Mouse (Mus musculus) adrenal gland, postnatal 10 days (tissue): ENCODE measurements around the gene Llph. TPM values are rescaled to one million over a fixed set of nuclear protein-coding genes. Genes with fewer than 3 reads are reported as not detected.

Experiments
- DNase-seq: peaks from one replicate; pipeline ENCODE4 v3.0.0; 2021; ENCODE audit warnings: mixed read lengths
- total RNA-seq, 2 experiments: library from RNA; stranded (reverse); gene quantifications; 2 replicates each; pipeline ENCODE4 v1.2.3; 2021

The Llph gene
- total RNA-seq, 2 experiments from 2014 or later, result 20.3 to 24.7 TPM

DNA sequence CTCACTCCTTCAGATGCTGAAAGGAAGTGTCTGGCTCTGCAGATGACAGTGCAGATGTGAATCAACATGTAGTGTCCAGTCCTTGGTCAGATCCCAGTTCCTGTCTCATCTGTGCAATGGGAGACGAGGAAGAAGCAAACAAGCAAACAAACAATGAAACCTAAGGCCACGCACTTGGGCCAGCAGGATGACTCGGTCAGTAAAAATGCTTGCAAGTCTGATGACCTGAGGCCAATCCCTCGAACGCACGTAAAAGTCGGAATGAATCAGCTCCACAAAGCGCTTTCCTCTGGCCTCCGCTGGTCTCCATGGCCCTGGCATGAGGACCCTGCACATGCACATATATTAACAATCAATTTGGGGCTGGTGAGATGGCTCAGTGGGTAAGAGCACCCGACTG is 7.9 kb upstream of the Llph start:
- DNase-seq, result no peak

DNA sequence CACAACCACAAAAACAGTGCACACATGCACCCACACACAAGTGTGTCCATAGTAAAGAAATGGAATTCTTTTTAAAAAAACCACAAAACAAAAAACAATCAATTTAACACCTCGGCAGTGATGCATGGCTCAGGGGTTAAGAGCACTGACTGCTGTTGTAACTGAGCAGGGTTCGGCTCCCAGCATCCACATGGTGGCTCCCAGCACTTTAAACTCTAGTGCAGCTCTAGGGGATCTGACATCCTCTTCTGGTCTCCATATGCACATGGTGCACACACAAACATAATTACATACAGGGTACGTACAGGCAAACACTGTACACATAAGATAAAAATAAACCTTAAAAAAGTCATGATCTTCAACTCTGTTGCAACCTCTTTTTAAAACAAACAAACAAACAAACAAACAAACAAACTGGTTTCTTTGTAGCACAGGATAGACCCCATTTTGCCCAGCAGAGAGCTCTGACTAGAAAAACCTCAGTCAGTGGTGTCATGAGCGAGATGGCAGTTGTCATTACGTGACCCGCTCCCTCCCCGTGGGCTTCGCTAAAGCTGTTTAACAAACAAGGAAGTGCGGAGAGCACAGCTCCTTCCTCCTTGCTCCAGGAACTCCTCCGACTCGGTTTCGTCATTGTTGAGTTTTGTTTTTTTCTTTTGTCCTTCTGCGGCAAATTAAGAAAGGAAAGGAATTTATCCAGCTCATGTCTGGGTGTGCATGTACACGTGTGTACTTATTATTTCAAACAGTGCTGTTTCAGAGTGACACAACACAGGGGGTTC is 7.1 kb upstream of the Llph start:
- no peak for DNase-seq

DNA sequence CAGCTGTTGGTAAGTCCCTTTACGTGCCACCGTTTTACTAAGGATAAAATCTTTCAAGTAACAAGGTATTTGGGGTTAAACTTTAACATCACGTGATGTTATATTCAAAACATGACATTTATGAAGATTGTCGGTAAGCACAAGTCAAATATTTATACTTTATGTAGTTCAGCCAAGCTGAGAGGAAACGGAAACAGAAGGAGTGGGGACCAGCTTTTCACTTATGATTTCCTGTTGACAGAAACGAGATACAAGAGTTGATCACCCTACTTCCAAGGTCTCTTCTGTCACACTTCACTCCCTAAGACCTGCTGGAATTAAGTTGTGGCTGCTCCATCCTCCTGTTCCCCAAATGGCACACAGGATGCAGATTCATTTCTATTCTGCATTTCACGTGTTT is 6.1 kb upstream of the Llph start:
- no peak for DNase-seq

DNA sequence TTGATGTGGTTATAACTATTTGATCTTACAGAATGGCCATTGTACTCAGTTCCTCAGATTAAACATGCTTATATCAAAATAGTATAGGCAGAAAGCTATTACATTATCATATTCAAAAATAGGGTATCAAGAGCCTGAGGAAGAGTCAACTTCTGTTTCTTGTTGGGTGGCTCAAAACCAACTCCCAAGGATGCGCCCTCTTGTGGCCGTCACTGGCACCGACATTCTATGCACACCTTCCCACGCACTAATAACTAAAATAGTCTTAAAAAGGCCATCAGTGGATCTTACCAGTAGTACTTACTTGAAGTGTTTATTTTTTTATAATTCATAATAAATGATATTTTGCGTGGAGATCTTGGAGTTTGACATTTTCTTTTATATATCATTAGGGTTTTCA is 4.8 kb downstream of the Llph start:
- peak; percentile 78 for DNase-seq

DNA sequence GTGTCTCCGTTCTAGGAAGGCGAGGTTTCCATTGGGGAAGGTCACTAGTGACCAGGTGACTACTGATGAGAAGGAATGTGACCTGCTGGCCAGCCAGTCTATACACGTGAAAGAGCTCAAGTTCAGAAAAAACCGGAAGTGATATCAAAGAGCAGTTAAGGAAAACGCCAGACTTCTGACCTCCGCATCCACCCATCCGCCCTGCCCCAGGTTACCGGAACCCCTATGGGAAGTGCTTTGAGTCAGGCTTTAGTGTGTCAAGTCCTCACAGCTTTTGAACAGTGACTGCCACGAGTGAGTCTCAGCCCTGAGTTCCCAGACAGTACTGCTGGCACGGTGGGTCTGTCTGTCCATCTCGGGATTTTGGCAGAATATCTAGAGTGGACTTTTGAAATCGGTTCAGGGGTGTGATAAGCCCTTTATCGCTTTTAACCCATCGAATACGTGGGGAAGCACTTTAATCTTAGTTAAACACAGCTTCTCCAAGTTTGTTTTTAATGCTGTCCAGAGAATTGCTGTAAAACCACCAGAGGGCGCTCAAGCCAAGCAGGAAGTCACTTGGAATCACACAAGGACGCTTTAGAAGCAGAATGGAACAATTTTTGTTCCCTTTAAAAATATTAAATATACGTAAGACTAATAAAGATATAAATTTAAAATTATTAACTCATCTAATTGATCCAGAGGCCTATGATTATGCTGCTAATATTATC is 6.9 kb downstream of the Llph start:
- DNase-seq, result peak; percentile 72

DNA sequence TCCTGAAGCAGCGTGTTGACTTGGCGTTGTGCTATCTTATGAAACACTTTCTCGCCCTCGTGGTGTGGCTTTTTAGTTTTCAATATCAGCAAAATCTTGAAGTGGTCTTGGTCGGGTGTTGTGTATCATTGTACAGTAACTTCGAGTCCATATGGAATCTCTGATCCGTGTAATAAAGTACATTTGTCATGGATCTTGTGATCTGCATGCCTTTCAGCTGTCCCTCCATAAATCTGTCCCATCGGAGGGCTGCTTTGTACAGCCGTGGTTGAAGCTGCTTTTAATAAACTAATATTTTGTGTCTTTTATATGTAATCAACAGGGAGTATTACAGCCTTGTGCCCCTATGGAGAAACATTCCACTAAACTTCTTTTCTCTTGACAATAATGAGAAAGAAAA is 10.0 kb downstream of the Llph start:
- DNase-seq, result no peak

DNA sequence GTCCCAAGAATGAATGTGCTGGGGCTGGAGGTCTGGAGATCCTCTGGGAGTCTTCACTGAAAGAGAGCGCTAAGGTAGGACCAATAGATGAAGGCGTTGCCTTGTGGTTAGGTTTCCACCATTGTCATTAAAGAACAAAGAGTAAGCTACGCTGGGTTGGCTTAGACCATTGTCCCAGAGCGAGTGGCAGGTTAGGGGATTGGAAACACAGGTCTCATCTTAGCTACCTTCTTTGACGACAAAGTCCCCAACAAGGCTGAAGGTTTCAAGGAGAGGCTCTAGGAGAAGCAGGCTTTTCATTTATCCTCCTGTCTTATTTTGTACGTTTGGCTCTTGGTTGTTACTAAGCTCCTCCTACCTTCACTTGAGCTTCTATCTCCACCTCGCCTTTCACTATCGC is 11.4 kb downstream of the Llph start:
- DNase-seq, result no peak

DNA sequence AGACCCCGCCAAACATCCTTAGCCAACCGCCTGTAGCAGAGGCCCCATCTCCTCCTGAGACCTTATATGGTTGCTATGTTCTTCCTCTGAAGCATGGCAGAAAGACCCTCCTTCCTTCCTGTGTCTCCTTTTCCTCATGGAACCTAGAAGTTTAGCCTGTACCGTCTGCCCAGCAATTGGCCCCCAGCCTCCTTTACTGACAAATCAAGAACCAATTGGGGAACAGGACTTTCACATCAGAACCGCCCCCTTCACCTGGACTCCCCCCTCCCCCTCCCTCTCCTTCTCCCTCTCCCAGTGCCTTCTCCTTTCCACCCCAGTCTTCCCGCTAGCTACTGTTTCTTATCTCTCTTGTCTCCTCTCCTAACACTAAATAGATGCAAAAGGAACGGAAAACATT is 12.6 kb downstream of the Llph start:
- no peak for DNase-seq

DNA sequence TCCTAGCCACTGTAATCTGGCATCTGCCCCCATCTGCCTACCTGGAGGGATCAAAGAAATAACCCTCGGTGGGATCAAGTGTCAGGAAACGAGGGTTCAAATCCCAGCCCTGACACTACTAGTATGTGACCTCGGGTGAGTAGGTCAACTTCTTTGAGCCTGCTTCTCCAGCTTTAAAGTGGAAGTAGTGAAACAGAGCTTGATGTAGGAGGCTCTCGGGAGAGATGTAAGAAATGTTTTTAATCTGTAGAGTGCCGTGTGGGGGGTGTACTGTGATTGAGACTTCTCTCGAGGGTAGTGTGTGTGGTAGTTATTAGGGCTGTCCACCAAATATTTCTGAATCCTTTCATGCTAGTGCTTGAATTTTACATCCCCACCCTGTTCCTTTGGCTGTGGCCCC is 15.6 kb downstream of the Llph start:
- no peak for DNase-seq

DNA sequence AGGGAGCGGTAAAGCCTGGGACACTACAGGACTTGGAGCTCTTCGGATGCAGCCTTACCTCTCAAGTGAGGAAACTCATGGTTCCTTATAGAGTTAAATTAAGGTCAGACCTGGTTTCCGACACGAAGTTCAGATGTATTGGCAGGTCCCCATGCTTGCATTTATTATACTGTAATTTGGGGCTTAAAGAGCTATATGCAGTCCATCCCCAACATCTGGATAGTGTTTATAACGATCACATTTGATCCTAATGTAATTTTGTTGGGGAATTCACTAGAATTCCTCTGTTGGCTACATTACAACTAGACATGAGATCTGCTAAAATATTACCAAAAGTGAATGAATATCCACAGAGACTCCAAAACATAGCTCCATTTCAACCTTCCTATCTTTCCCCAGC is 18.8 kb downstream of the Llph start:
- no peak for DNase-seq

DNA sequence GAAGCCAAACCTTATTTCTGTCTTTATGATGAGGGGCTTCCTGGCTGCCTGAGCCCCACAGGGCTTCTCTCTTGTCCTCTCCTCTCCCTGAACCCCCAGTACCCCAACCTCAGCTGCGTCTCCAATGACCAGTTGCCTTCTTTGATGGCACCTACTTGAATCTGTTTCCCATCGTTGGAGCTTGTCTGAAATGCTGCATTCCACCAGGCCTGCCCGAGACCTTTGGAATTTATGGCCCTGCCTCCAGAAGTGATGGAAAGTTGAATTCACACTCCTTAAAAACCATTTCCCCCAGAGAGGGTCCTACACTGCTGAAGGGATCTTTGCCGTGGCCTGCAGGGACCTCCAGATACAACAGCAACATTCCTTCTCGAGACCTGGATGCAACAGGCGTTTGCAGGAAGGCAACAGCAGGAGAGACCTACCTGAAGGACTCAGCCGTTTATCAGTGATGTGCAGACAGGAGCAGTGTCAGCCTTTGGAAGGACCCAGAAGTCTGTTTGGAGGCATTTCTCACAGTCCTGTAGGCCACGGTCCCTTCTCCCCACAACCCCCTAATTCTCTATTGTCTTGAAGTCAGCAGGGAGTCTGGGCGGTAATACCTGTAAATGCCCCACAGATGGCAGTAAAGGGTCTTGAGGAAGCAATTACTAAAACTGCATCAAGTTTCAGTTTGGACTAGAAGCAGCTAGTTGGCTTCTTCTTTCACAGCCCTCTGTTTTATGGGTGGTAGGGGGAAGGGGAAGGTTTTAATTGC is 20.3 kb downstream of the Llph start:
- DNase-seq, result peak; percentile 49

DNA sequence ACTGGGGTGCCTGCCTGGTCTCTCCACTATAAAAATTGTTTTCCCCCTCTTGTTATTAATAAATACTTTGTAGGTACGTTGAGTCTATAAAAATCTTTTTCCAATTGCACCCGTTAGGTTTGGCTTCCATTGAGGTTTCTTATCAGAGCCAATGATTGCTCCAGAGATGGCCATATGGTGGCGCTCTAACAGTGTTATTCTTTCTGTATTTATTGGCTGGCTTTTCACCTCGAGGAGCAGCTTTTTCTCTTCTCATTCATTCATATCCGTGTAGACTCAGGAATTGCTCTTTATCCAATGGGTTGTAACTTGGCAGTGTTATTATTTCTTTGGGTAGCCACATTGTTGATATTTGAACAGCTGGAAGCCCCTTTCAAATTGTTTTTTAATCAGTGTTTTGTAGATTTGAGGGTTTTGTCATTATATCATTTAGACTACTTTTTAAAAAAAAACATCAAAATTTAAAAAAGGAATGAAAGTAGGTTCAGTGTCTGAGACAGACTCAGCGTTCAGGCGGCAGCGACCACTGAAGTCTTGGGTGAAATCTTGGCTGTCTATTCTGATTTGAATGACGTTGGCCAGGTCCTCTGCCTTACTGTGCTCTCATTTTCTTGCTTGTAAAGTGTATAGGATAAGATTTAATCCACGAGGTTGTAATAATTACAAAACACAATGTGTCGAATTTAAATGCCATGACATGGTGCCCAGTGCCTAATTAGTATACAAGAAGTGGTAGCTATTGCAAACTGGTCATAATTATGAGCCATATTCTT is 24.2 kb downstream of the Llph start:
- no peak for DNase-seq

DNA sequence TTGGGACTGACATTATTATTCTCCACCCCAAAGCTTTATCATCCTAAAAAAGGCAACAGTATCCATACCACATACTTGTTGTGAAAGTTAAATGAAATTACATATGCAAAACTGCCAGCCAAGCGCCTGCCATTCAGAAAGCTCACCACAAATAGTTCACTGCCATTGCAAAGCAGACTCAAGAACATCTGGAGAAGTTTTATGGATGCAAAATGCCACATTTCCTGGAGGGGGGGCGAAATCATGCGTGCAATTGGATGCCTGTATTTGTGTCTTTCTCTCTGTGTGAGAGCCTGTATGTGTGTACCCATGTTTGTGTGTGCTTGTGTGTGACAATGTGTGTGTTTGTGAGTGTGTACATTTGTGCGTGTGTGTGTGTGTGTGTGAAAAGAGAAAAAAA is 24.9 kb downstream of the Llph start:
- DNase-seq, result no peak

DNA sequence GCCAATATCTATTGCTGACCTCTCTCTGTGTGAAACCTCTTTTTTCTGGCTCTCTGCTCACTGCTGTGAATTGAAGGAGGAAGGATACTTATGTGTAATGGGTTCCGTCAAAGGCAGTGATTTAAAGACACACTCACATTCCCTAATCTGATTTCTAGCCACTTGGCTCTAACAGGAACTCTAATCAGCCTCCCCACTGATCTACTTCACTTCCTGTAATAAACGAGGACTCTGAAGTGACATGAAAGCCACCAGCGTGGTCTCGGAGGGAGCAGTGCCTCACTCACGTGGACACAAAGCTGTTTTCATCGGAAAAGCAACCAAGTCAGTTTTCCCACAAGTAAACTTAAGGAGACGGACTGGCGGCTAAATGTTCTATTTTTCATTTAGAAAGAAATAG is 25.9 kb downstream of the Llph start:
- DNase-seq, result no peak

DNA sequence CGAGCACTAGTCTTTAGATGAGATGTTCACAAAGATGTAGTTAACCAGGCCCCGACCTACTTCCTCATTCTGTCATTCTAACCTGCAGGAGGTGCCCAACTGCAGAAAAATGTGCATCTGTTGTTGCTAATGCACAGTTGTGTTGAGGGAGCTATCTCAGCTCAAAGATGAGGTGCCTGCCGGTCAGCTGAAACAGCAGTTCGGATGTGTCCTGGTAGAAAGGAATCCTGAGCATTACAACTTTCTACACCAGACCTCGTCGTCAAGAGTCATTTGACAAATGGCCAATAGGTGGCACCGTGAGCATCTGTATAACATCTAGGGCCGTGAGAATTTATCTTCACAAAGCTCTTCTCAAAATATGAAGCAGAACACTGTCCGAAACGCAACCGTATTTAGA is 30.4 kb downstream of the Llph start:
- DNase-seq, result peak; percentile 69

DNA sequence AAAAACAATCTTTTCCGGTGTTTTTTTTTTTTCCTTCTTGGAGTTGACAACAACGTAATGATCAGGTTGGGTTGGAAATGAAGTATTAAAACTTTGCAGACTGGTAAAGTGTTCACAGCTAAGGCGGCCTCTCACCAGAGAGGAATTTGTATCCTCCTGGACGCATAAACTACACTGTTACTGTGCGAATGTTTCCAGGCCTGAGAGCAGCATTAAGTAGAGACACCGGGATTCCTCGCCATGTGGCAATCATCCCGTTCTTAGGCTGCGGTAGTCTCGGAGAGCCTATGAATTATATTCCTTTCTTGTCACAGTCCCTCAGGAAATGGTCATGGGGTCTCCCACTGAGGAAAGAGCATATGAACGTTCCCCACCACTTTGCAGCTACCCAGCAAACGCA is 40.9 kb downstream of the Llph start:
- no peak for DNase-seq

DNA sequence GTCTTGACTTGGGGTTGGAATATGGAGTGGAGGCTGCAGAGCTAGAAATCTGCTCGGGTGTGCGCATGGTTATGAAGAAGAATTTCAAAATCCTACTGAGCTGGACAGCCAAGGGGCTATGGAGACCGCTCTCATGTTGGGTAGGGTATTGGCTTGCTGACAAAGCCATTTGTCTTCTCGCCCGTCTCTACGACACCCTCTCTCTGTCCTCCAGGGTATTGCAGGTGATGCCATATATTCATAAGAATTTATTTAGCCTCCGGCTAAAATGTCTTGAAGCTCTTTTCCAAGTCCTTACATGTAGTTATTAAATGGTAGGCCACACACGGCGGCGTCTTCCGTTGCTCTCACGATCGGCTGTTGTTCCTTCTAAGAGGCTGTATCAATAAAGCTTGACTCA is 43.1 kb downstream of the Llph start:
- peak; percentile 15 for DNase-seq

DNA sequence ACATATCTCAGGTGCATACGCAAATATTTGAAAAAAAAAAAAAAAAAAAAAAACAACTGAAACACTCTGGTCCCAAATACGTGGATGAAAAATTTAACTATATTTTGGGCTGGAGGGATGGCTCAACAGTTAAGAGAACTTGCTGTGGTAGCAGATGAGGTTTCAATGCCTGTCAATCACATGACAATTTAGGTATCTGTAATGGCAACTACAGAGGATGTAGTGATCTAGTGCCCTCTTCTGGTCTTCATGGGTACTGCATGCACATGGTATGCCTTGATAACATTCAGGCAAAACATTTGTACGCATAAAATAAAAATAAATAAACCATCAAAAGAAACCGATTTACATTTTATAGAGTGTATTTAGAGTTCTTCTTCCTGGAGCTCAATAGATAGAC is 43.9 kb downstream of the Llph start:
- peak; percentile 76 for DNase-seq

DNA sequence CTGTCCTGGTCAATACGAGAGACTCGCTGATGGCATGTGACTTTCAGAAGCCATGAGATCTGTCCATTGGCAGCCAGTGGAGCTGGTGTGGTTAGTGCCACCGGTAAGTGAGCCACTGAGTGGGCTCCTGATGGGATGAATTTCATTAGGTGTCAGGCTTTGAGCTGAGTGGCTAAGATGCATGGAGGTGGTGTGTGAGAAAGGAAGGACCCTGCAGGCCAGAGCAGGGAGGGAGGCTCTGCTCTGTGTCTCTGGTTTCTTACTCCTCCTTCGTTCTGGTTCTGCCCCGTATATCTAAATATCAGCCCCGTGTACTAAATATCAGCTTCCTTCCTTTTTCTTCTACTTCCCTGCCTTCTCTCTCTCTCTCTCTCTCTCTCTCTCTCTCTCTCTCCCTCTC is 44.4 kb downstream of the Llph start:
- DNase-seq, result no peak

DNA sequence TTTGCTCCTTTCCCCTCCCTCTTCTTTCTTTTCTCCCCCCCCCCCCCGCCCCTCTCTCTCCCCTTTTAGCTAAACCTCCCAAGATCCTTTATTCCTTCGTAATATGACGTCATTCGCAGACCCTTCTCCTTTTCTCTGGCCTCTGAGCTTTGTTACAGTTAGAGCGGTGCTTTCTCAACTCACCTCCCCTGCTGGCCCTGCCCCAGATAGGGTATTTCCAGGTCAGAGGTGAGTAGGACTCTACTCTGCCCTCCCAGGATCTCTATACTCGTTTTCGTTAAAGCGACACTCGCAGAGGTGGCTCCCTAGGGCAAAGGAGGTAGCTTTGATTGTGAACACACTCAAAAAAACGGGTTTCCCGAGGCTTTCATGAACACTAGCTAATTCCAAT is 45.0 kb downstream of the Llph start:
- no peak for DNase-seq

DNA sequence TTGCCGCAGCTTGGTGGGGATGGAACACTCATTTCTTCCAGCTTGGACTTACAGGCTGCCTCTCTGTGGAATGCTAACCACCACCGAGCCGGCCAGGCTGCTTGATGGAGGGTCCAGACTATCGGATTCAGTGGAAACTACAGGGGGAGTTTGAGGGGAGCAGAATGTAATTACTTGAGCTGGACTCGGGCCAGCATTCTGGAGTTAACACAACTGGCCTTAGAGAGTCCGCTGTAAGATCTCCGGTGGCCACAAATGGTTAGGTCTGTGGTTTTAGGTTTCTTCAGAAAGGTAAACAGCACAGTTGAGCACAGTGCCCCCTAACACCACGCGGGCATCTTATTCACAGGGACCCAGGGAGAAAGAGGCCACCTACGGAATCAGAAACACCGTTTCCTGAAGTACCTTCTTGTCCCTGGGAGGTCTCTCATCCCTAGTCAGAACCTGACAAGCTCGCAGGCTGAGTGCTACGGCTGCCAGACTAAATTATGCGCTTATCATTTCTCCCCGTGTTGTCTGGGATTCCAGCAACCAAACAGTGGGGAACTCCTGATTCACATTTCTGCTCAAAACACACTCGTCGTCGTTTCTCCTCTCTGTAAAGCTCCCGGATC is 45.5 kb downstream of the Llph start:
- no peak for DNase-seq

DNA sequence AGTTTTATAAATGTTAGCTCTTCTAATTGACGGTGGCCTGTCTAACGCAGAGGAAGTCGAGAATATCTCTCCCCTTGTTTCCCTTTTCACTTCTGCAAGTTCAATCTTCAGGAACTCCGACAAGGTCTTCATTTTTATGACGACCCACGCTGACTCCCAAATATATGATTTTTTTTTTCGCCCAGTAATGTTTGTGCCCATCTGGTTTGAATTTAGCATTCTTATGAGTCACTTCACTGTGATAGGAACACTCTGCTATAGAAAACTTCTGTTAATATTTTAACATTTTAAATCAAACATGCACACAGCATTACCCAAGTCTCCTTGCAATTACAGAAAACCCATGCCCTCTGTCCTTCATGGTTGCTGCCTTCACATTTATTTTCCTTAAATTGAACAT is 46.5 kb downstream of the Llph start:
- no peak for DNase-seq
